In the genomic region with DNA sequence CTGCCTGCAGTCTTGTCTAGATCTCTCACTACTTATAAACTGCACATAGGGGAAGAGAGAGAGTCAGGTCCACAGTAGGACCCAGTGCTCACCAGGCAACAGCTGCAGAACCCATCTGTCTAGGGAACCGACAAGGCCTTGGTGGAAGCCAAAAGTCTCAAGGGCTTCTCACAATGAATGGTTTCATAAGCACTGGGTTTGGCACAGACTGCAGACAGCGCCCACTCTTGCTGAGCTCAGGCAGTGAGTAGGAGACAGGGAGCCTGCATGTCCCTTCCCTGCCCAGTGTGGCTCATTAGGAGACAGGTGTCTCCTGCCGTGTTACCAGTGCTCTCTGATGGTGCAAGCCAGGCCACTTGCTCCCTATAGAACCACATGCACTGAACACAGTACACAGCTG, we compare ENCODE assay signal across 17 mouse cellular contexts. TPM values are rescaled to one million over a fixed set of nuclear protein-coding genes. Genes with fewer than 3 reads are reported as not detected.
DNase-seq lines count a peak whose midpoint lies in the region; TF ChIP-seq lines count a peak whose summit lies in the region.
"Had no signal": no experiment of that assay in that cellular context is flagged by ENCODE, and none has a peak within 500 bp of the region (broad histone marks: within the 10 kb centered on the region; RNA-seq: fewer than 3 reads in every experiment).

No protein-coding gene starts in this region.

- no peak; the same call in 1 of the 2 replicates for TF ChIP-seq CTCF in layer of hippocampus, adult 2 months (conservative IDR thresholded peaks at IDR 0.05)

- DNase-seq in layer of hippocampus, adult 18-20 months (ENCODE audit: low spot score in 2 of 2) = peak; percentile 77 to 90
- no peak for DNase-seq in layer of hippocampus, postnatal 25 days (ENCODE audit: extremely low spot score in 1 of 2, low spot score in 1 of 2)
- DNase-seq in adrenal gland, postnatal 25 days = peak; percentile 32
- DNase-seq in layer of hippocampus, adult 2 months (ENCODE audit: low spot score in 2 of 2) = peak; percentile 73 to 80
- peak; percentile 45 to 59 for DNase-seq in right cerebral cortex, postnatal 10 days (ENCODE audit: low spot score in 2 of 2)
- no peak for DNase-seq in Muller cell, postnatal 12 days (ENCODE audit: inconsistent ontology term)
- DNase-seq in ovary, adult 18-20 months (ENCODE audit: low spot score) = no peak
- DNase-seq: kidney, adult 18-20 months; kidney, postnatal 36 days; thymus, postnatal 25 days had no signal

- H3K4me3 ChIP-seq in layer of hippocampus, adult 2 months = peak overlapping the region; percentile 4
- H3K4me3 ChIP-seq: erythroblast, embryonic 14.5 days; heart, embryonic 10.5 days; hindbrain, embryonic 10.5 days; midbrain, embryonic 13.5 days; neural tube, embryonic 12.5 days had no signal

- peak overlapping the region; percentile 95 for H3K27ac ChIP-seq in layer of hippocampus, adult 2 months
- H3K27ac ChIP-seq: heart, embryonic 10.5 days; hindbrain, embryonic 10.5 days; midbrain, embryonic 13.5 days; neural tube, embryonic 12.5 days had no signal

RNA-seq across cellular contexts. Expression of a gene that starts 3.6 kb away (rescaled TPM):
- 100 to 1,000 TPM; 321 to 334 TPM for total RNA-seq in layer of hippocampus, adult 18-20 months (2021)
- total RNA-seq in layer of hippocampus, postnatal 25 days (2021) = 100 to 1,000 TPM; 323 to 367 TPM
- total RNA-seq in adrenal gland, postnatal 25 days (2021) = 311 and 345 TPM in 2 replicates
- 100 to 1,000 TPM; 321 to 335 TPM for total RNA-seq in layer of hippocampus, adult 2 months (2021)

RNA-seq across cellular contexts. Expression of a gene that starts 10.5 kb away (rescaled TPM):
- 1 to 10 TPM in 1 of 2 experiments, under 1 TPM in 1; 0.91 to 1.0 TPM for total RNA-seq in layer of hippocampus, adult 18-20 months (2021)
- under 1 TPM; 0.38 to 0.44 TPM for total RNA-seq in layer of hippocampus, postnatal 25 days (2021)
- not detected in 2 replicates for total RNA-seq in adrenal gland, postnatal 25 days (2021)
- 1 to 10 TPM in 1 of 2 experiments, under 1 TPM in 1; 0.61 to 1.2 TPM for total RNA-seq in layer of hippocampus, adult 2 months (2021)
- total RNA-seq: gastrocnemius, adult 8-10 months; liver, adult 2 months had no signal

RNA-seq across cellular contexts. Expression of a gene that starts 20.6 kb away (rescaled TPM):
- total RNA-seq in layer of hippocampus, adult 18-20 months (2021) = not detected
- total RNA-seq in layer of hippocampus, postnatal 25 days (2021) = under 1 TPM in 1 of 2 experiments, not detected in 1; 0.12 TPM
- not detected in 2 replicates for total RNA-seq in adrenal gland, postnatal 25 days (2021)
- under 1 TPM in 1 of 2 experiments, not detected in 1; 0.08 TPM for total RNA-seq in layer of hippocampus, adult 2 months (2021)
- total RNA-seq: gastrocnemius, adult 8-10 months; liver, adult 2 months had no signal

RNA-seq across cellular contexts. Expression of a gene that starts 32.6 kb away (rescaled TPM):
- not detected for total RNA-seq in layer of hippocampus, adult 18-20 months (2021)
- not detected for total RNA-seq in layer of hippocampus, postnatal 25 days (2021)
- not detected in 2 replicates for total RNA-seq in adrenal gland, postnatal 25 days (2021)
- not detected for total RNA-seq in layer of hippocampus, adult 2 months (2021)
- total RNA-seq: gastrocnemius, adult 8-10 months; liver, adult 2 months had no signal

RNA-seq across cellular contexts. Expression of a gene that starts 44.0 kb away (rescaled TPM):
- total RNA-seq in layer of hippocampus, adult 18-20 months (2021) = not detected
- total RNA-seq in layer of hippocampus, postnatal 25 days (2021) = not detected
- total RNA-seq in adrenal gland, postnatal 25 days (2021) = not detected in 2 replicates
- total RNA-seq in layer of hippocampus, adult 2 months (2021) = not detected
- total RNA-seq: gastrocnemius, adult 8-10 months; liver, adult 2 months had no signal

Comparison
In these comparisons a context has a peak if more than half of its experiments do, and no peak if none do; other contexts are left out.
1. DNase-seq: peak in layer of hippocampus, adult 18-20 months (2 of 2), adrenal gland, postnatal 25 days (single experiment), layer of hippocampus, adult 2 months (2 of 2) and right cerebral cortex, postnatal 10 days (2 of 2); none in layer of hippocampus, postnatal 25 days (0 of 2), Muller cell, postnatal 12 days (single experiment) and ovary, adult 18-20 months (single experiment).